Mouse (Mus musculus) activated CD4-positive, CD25-positive, alpha-beta regulatory T cell, adult 4 months (primary cell): ENCODE results near the gene Gtf3c5. TPM values are rescaled to one million over a fixed set of nuclear protein-coding genes. Genes with fewer than 3 reads are reported as not detected.

ENCODE experiments used
- ATAC-seq: one replicate; pipeline ENCODE4 v1.8.0; 2017
- polyA plus RNA-seq, 2 experiments: library from polyadenylated mRNA; unstranded; fragments of 100-300 nt; shearing (Covaris generic); gene quantifications; one replicate each; pipeline ENCODE4 v1.2.1; 2017

Gtf3c5 gene
- polyA plus RNA-seq, 2 experiments from 2014 or later = 12.5 to 20.3 TPM

- ATAC-seq = no peak
These were observed 24.0 kb upstream of the Gtf3c5 start for GRCm38 (mm10) chr2:28607341-28608165.

GRCm38 (mm10) chr2:28606601-28607340 lies 23.2 kb upstream of the Gtf3c5 start:
- no peak for ATAC-seq

- ATAC-seq = no peak
These were observed 22.4 kb upstream of the Gtf3c5 start for GRCm38 (mm10) chr2:28605789-28606541.

GRCm38 (mm10) chr2:28603542-28603941 lies 20.0 kb upstream of the Gtf3c5 start:
- no peak for ATAC-seq

GRCm38 (mm10) chr2:28601720-28602590 lies 18.4 kb upstream of the Gtf3c5 start:
- no peak for ATAC-seq

GRCm38 (mm10) chr2:28599569-28599900 lies 16.0 kb upstream of the Gtf3c5 start:
- ATAC-seq = no peak

GRCm38 (mm10) chr2:28598692-28599568 lies 15.4 kb upstream of the Gtf3c5 start:
- no peak for ATAC-seq

GRCm38 (mm10) chr2:28597733-28598547 lies 14.4 kb upstream of the Gtf3c5 start:
- ATAC-seq = no peak

- no peak for ATAC-seq
These were observed 13.4 kb upstream of the Gtf3c5 start for GRCm38 (mm10) chr2:28596998-28597397.

GRCm38 (mm10) chr2:28596021-28596420 lies 12.5 kb upstream of the Gtf3c5 start:
- ATAC-seq = no peak

GRCm38 (mm10) chr2:28592809-28593208 lies 9.3 kb upstream of the Gtf3c5 start:
- no peak for ATAC-seq

- no peak for ATAC-seq
These were observed 7.9 kb upstream of the Gtf3c5 start for GRCm38 (mm10) chr2:28591479-28591878.

- ATAC-seq = no peak
These were observed 5.0 kb upstream of the Gtf3c5 start for GRCm38 (mm10) chr2:28588574-28588973.

GRCm38 (mm10) chr2:28585730-28586129 lies 2.2 kb upstream of the Gtf3c5 start:
- no peak for ATAC-seq

- peak; percentile 57 for ATAC-seq
These were observed 1.6 kb upstream of the Gtf3c5 start for GRCm38 (mm10) chr2:28585043-28585571.

- peak; percentile 87 for ATAC-seq
These were observed 751 bp downstream of the Gtf3c5 start for GRCm38 (mm10) chr2:28582647-28583353.

- no peak for ATAC-seq
These were observed 5.5 kb downstream of the Gtf3c5 start for GRCm38 (mm10) chr2:28578003-28578402.

GRCm38 (mm10) chr2:28576815-28577214 lies 6.7 kb downstream of the Gtf3c5 start:
- no peak for ATAC-seq

- no peak for ATAC-seq
These were observed 8.2 kb downstream of the Gtf3c5 start for GRCm38 (mm10) chr2:28575341-28575740.
